Mouse (Mus musculus) left cerebral cortex, adult 8-10 months (tissue): ENCODE data around the gene Cbx4. TPM values are rescaled to one million over a fixed set of nuclear protein-coding genes. Genes with fewer than 3 reads are reported as not detected.
"Not testable (repeated sequence)": the region's sequence is repeated elsewhere in the genome, so short reads cannot be mapped to it uniquely, and the experiment has no call there.

ENCODE experiments used
- DNase-seq, 2 experiments: peaks; one replicate each; pipeline ENCODE4 v3.0.0; 2022; ENCODE audit warnings: low spot score in 2 of 2
- total RNA-seq, 4 experiments: library from RNA; stranded (reverse); gene quantifications; 2 replicates each; pipeline ENCODE4 v1.2.4; 2022

Gene Cbx4
- total RNA-seq, 4 experiments from 2014 or later, result 48.9 to 54.2 (median 50.0) TPM

DNA sequence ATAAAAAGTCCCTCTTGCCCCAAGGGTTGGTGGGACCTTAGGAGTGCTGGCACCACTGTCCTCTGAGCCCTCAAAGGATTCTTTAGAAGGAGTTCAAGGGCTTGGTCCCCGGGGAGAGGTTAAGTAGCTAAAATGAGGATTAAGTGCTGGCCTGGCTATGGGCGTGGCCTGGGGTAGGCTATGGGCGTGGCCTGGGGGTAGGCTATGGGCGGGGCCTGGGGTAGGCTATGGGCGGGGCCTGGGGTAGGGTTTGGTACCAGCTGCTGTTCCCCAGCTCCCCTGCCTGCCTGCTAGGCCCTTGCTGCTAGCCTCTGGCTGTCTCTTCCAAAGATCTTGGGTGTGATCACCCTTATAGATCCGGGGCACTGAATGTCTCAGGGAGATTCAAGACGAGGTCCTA, 25.3 kb upstream of the Cbx4 start:
- DNase-seq, result no peak

DNA sequence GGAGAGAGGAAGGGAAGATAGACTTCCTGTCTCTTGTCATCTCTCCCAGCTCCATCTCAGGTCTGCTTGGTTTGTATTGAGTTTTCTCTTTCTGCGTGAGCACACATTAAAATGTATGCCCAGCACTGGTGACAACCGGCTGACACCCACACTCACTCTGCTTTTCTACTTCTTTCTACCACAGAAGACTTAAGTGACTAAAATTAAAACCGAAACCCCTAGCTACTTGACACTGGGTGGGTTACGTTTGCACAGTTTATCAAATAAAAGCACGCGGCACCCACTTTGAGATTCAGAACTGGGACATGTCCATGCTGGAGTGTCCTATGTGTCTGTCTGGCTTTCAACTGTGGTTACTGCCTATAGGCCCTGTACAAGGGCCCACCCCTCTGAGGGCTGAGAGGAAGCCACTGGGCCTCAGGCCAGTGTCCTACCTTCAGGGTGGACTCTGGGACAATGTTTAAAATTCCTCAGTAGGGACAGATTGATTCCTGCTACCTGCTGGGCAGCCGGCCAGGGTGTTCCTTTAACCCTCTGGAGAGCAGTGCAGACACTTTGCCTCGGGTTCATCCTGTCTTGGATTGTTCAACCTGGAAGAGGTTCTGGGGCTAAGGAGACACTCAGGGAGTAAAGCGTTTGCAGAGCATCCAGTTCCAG, 23.5 kb upstream of the Cbx4 start:
- DNase-seq, result no peak

DNA sequence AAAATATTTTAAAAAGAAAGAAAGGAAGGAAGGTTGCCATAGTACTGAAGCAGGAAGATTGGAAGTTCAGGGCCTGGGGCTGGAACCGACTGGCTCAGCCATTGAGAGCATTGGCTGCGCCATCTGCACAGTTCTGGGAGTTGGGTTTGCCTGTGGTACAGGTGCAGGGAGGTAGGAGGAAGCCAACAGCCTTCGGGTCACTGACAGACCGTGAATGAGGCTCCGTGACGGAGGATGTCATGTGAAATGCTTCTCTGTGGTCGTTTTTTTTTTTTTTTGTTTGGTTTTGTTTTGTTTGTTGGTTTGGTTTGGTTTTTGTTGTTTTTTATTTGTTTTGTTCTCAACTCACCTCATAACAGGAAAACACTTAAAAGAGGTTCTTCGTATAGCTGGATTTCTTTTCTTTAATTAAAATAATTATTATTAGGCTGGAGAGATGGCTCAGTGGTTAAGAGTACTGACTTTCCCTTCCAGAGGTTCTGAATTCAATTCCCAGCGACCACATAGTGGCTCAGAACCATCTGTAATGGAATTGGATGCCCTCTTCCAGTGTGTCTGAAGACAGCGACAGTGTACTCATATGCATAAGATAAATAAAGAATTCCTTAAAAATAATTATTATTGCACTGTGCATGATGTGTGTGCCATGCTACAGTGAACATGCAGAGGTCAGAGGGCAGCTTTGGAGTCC, 22.7 kb upstream of the Cbx4 start:
- DNase-seq, result no peak

GRCm38 (mm10) chr11:119106289-119106688, 20.3 kb upstream of the Cbx4 start:
- DNase-seq, result no peak

DNA sequence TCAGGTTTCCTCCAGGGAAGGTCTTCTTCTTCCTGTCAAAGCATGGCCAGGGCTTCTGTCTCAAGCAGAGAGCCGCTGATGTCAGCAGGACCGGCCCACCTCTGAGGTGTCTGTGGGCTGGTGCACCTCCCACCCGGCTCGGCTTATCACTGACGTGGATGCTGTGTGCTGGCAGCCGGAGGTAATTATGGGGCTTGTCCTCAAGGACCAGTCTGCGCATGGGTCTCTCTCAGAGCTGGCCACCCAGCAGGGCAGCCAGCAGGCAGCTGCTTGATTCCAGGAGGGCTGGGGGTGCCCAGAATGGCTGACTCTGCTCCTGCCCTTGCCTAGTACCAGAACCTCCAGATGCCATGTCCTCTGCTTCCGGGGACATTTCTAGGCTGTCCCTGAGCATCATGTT, 19.7 kb upstream of the Cbx4 start:
- no peak for DNase-seq

GRCm38 (mm10) chr11:119105071-119105609, 19.1 kb upstream of the Cbx4 start:
- no peak for DNase-seq

GRCm38 (mm10) chr11:119103991-119104390, 18.0 kb upstream of the Cbx4 start:
- no peak for DNase-seq

- DNase-seq, result not testable (repeated sequence)
Measured at GRCm38 (mm10) chr11:119100355-119100754, 14.3 kb upstream of the Cbx4 start.

GRCm38 (mm10) chr11:119098202-119098601, 12.2 kb upstream of the Cbx4 start:
- DNase-seq, result no peak

GRCm38 (mm10) chr11:119095441-119095840, 9.4 kb upstream of the Cbx4 start:
- DNase-seq, result peak in 1 of 2 experiments; percentile 13

DNA sequence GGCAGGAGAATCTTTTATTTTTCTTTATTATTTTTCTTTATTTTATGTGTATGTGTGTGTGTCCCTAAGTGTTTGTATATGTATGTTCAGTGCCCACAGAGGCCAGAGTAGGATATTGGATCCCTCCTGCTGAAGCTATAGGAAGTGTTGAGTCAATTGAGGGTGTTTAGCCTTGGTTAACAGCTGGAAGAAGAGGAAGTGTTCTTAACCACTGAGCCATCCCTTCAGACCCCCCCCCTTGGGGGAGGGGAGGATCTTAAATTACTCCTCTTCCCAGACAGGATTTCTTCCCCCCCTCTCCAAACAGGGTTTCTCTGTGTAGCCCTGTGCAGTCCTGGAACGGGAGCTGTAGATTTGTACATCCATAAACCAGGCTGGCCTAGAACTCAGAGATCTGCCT, 7.3 kb upstream of the Cbx4 start:
- DNase-seq, result no peak

DNA sequence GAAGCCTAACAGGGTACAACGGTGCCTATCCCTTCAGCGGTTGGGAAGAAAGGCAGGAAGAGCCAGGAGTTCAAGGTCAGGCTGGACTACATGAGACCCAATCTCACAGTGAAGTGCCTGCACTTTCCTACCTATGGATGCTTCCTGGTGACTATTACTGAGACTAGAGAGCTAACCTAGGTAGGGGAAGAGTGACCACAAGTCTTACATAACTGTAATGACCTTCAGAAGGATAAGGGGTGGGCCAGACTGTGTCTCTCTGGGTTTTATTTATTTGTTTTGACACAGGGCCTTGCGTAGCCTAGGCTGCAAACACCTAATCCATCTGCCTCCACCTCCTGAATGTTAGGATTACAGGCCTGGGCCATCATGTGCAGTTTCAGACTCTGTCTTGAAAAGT, 6.3 kb upstream of the Cbx4 start:
- no peak for DNase-seq

- peak in 1 of 2 experiments; percentile 15 for DNase-seq
Measured at GRCm38 (mm10) chr11:119091598-119091991, 5.6 kb upstream of the Cbx4 start.

DNA sequence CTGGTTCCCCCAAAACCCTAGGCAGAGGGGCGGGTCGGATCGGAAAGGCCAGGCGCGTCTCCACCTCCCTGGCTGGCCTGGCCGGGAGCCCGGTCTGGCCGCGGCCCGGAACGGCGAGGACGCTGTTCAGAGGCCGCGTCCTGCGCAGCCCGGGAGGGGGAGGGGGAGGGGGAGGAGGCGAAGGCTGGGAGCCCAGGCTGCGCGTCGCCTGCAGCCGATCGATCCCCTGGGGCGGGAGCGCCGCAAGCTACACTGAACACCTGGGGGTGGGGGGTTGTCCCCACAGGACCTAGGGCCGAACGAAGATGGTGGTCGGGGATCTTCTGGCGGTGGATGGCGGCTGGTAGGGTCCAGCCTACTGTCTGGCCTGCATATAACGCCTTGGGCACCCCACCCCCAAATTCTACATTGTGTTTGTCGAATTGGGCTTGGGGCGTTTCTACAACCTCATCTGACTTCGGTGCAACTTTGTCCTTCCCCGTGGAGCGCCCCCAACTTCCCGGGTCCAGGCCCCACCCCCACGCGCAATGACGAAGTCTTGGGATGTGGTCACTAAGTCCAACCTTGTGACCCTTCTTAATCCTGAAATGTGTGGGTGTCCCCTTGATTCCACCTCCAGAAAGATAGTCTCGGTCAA, 5.1 kb upstream of the Cbx4 start:
- peak in 1 of 2 experiments; percentile 24 for DNase-seq

DNA sequence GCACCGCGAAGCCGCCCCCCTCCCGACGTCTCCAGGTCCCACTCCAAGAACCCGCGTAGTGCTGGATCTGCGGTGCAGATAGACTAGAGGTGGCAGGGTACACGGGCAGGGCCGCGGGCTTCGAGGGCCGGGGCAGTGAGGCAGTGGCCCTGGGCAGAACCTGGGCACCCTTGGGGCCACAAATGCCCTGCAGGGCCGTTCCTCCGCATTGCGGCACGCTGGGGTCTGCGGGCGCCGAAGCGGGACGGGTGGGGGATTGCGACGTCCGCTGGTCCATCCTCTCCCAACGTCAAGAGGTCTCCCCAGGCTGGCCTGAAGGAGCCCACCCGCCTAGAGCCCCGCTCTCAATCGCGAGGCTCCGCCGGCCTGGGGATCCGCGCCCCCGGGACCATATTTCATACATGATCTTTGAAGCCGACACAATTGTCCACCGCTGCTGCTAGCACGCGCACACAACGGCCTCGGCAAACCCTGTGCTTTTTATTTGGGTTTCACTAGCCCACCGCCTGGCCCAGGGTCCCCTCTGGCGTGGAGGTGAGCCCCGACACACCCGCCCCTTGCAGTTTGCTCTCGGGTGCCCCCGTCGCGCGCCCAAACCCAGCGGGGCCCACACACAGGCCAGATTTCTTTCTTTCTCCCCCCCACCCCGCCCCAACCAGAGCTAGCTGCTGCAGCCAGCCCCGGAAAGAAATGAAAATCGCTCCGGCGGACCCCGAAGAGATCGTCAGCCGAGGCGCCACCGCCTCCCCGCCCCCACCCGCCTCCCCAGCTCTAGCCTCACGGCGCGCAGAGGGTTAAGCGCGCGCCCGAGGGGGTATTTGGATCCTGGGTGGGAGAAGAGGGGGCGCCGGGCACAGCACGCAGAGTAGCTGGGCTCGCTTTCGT, 4.3 kb upstream of the Cbx4 start:
- no peak for DNase-seq

DNA sequence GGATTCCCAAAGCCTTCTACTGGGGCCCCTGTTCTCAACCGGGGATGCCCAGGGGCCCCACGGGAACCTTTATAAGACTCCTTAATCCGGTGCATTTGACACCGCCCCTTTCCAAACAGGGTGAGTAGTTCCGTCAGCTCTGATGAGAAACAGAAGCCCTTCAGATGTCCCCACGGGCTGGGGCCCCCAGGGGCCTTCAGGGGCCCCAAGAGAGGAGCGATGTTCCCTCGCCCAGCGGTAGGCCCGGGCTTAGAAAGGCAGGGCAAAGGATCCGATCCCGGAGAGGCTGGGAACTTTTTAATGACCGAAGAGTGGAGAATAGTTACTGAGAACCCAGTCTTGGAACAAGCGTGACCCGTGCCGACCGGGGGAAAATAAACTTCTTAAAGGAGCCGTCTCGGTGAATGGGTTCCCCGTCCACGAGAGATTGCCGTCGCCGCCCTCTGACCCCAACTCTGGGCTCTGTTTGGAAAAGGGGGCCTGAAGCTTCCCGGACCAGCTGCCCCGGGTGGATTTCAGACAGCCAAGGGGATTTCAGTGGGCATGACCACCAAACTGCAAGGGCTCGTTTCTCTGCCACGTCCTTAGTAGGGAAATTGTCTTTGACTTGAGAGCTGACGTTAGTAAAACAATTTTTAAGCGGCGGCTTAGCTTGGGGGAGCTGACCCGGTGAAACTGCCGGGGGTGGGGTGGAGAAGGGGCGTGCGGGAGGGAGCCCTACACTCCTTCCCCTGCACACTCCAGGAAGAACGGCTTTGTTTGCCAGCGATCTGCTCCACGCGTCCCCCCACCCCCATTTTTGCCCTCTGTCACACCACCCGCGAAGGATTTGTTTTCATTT, 3.4 kb upstream of the Cbx4 start:
- no peak for DNase-seq

GRCm38 (mm10) chr11:119088391-119089234, 2.6 kb upstream of the Cbx4 start:
- DNase-seq, result no peak

DNA sequence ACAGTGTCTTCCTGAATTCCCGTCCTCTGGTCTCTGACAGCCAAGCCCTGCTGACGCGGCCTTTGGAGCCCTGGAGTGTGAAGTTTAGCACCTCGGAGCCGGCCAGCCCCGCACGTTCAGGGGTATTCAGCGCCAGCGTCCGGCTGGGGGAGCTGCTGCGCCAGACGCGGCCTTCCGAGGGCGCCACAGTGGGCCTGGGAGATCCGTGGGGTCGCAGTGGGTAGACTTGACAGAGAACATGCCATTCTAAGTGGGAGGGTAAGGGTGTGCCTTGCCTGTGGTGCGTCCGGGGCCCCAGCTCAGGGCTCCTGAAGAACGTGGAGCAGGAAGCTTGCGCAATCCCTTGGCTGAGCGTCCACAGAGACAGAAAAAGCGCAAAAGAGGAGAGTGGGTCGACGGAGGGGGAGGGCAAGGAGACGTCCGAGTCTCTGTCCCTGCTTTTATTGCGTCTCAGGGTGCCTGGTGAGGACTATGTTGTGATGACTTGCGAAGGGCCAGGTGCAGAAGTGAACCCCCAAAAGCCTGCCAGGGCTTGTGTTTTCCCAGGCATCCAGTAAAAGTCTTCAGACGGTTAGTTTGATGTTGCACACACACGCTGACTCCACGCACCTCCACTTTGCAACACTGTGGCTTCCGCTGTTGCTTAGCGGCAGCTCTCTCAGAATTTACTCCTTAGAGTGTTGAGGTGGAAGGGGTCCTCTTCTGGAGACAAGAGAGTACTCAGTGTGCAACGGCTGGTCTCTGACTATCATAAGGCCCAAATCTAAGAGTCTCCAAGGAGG, 1.5 kb upstream of the Cbx4 start:
- peak in 1 of 2 experiments; percentile 13 for DNase-seq
